Mouse (Mus musculus): ENCODE measurements around the gene H2al2a.

DNA sequence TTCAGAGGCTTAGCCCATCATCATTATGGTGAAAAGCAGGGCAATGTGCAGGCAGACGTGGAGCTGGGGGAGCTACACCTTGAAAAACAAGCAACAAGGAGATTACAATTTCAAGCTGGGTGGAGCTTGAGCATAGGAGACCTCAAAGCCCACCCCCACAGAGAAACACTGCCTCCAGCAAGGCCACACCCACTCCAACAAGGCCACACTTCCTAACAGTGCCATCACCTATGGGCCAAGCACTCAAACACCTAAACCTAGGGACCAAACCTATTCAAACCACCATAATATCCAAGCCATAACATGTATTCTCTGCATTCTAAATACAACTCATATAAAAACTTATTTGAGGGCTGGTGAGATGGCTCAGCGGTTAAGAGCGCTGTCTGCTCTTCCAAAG, 5.5 kb upstream of the H2al2a start:
- TF ChIP-seq POLR2A (IDR thresholded peaks at IDR 0.05; ENCODE audit: borderline replicate concordance, control insufficient read depth, low read depth, low read length) (no peak), CTCF (IDR thresholded peaks at IDR 0.05; ENCODE audit: control insufficient read depth, insufficient read depth, low read length) (no peak)
